Mouse (Mus musculus): ENCODE results near the gene Rcor1.

DNA sequence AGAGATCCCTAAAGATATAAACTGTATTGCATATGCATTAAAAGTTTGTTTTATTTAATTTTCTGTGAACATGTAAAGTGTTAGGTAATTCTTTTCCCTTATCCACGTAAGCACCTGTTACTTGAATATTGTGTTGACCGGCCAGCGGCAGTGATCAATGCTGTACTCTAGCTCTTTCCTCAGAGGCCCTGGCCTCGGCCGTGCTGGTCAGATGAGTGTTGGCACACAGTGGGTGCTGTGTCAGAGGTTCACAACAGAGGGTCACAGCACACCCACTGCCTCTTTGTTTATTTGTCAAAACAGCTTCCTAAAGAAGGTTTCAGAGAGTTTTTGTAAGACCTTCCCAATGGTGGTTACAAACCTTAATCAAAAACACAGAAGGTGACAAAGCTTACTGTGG lies 75.4 kb downstream of the Rcor1 start:
- TF ChIP-seq CTCF (IDR thresholded peaks at IDR 0.05; ENCODE audit: borderline replicate concordance, extremely low read depth, insufficient read depth, insufficient read length), result no peak
- no peak for TF ChIP-seq POLR2A (IDR thresholded peaks at IDR 0.05; ENCODE audit: borderline replicate concordance, extremely low read depth, insufficient read depth, insufficient read length, poor library complexity, severe bottlenecking)
